Mouse (Mus musculus) ES-E14 (cell line): ENCODE results near the gene Iqch. TPM values are rescaled to one million over a fixed set of nuclear protein-coding genes. Genes with fewer than 3 reads are reported as not detected.

Experiments
- DNase-seq: peaks from one replicate; pipeline ENCODE4 v3.0.0-alpha.2; 2013; ENCODE audit warnings: low read depth, low spot score
- H3K27ac ChIP-seq: 2 replicates; pipeline ENCODE4 v1.5.1; 2012; ENCODE audit warnings: low read depth, mild to moderate bottlenecking, low read length, moderate library complexity, mixed read lengths; ENCODE audit not compliant: poor library complexity, insufficient read depth, severe bottlenecking
- H3K36me3 ChIP-seq: 2 replicates; pipeline ENCODE4 v1.6.1; 2012; ENCODE audit warnings: mild to moderate bottlenecking, low read length, moderate library complexity, mixed read lengths; ENCODE audit not compliant: control insufficient read depth, poor library complexity, insufficient read depth, severe bottlenecking
- H3K4me1 ChIP-seq, 2 experiments: fragments of 150-350 bp in 1 of 2; sonication (generic) in 1 of 2; 2 replicates each; pipeline ENCODE4 v1.6.1; 2012; ENCODE audit warnings: low read length in 2 of 2, mild to moderate bottlenecking in 1 of 2, mixed read lengths in 1 of 2; ENCODE audit not compliant: control insufficient read depth in 2 of 2, insufficient read depth in 2 of 2, poor library complexity in 1 of 2
- H3K4me3 ChIP-seq, 2 experiments: fragments of 150-350 bp in 1 of 2; sonication (generic) in 1 of 2; 2 replicates each; pipeline ENCODE4 v1.5.1; 2012; ENCODE audit warnings: low read length in 2 of 2, low read depth in 1 of 2, mild to moderate bottlenecking in 1 of 2, mixed read lengths in 1 of 2; ENCODE audit not compliant: insufficient read depth in 1 of 2, poor library complexity in 1 of 2, severe bottlenecking in 1 of 2
- H3K9ac ChIP-seq: 2 replicates; pipeline ENCODE4 v1.6.1; 2012; ENCODE audit warnings: low read depth, mild to moderate bottlenecking, low read length, mixed read lengths; ENCODE audit not compliant: poor library complexity, insufficient read depth, severe bottlenecking
- H3K9me3 ChIP-seq: fragments of 150-350 bp; sonication (generic); 2 replicates; pipeline ENCODE4 v1.6.1; 2012; ENCODE audit warnings: low read depth, mild to moderate bottlenecking, low read length; ENCODE audit not compliant: control insufficient read depth, insufficient read depth
- CHD2 ChIP-seq: IDR thresholded peaks from 2 replicates; pipeline ENCODE4 v1.6.1; 2014; ENCODE audit warnings: mild to moderate bottlenecking, low read depth, low read length, inconsistent platforms
- HCFC1 ChIP-seq: IDR thresholded peaks from 2 replicates; pipeline ENCODE4 v1.6.1; 2012; ENCODE audit warnings: low read length, inconsistent platforms, borderline replicate concordance; ENCODE audit not compliant: insufficient read depth
- MAFK ChIP-seq: IDR thresholded peaks from 2 replicates; pipeline ENCODE4 v1.6.1; 2014; ENCODE audit warnings: mild to moderate bottlenecking, low read depth, low read length, inconsistent platforms; ENCODE audit not compliant: insufficient read depth
- ZC3H11A ChIP-seq: IDR thresholded peaks from 2 replicates; pipeline ENCODE4 v1.6.1; 2012; ENCODE audit warnings: low read depth, mild to moderate bottlenecking, inconsistent platforms, low read length, borderline replicate concordance
- ZNF384 ChIP-seq: IDR thresholded peaks from 2 replicates; pipeline ENCODE4 v1.6.1; 2012; ENCODE audit warnings: low read depth, low read length, inconsistent platforms
- in situ Hi-C, 2 experiments: fragments of 600-800 bp; cut with MboI; formaldehyde crosslinking; loops; one replicate each; pipeline ENCODE4 v1.15.1; 2025; ENCODE audit warnings: low sequenced_read_pairs in 2 of 2, inconsistent platforms in 1 of 2; ENCODE audit not compliant: unreplicated experiment in 2 of 2
- total RNA-seq: library from RNA; depleted of rRNA; stranded (reverse); fragments of 300-350 nt; gene quantifications from 2 replicates; pipeline ENCODE4 v1.2.3, GENCODE M21; 2012

Gene Iqch
- total RNA-seq, 1 experiment: 0.18 TPM

DNA sequence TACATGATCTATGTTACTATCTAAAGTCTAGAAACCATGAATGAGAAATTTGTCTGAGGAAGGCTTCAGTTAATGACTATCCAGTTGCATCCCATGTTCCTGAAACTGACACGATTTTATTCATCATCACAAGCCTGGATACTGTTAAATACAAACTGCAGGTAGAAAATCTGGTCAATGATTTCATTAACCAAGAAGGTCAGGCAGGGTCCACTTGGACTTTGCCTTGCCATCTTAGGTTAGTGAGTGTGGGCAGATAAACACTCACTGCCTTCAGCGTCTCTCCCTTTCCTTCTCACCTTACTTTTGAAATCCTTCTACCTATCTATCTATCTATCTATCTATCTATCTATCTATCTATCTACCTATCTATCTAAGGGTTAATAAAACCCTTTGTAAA, 211.0 kb downstream of the Iqch start:
- in situ Hi-C loops: no loop called here
- no peak for DNase-seq
- H3K4me3 ChIP-seq: no peak overlapping the region
- no peak overlapping the region for H3K9ac ChIP-seq
- no peaks in the 10 kb centered on the region for H3K9me3 ChIP-seq
- no peaks in the 10 kb centered on the region for H3K4me1 ChIP-seq
- TF ChIP-seq CHD2 (no peak), HCFC1 (no peak), MAFK (no peak), ZC3H11A (no peak), ZNF384 (no peak)
- H3K36me3 ChIP-seq: no peaks in the 10 kb centered on the region
- H3K27ac ChIP-seq: no peak overlapping the region

DNA sequence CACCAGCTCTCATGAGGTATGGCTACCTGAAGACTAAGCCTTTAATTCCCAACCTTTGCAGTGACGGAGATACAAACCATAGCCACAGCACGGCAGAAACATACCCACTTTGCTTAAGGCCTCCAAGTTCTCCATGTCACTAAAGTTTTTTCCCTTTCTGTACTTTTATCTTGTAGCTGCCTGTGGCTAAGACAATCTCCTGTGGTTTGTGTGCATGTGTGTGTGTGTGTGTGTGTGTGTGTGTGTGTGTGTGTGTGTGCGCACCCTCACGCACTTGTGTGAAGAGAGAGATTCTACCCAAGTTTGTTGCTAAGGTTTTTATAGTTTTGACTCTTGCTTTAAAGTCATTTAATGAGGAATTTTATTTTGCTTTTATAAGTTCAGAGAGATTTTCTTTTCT, 219.5 kb downstream of the Iqch start:
- Histone ChIP-seq H3K9me3 (no peaks in the 10 kb centered on the region), H3K36me3 (no peaks in the 10 kb centered on the region), H3K9ac (no peak overlapping the region), H3K27ac (no peak overlapping the region), H3K4me1 (no peaks in the 10 kb centered on the region), H3K4me3 (no peak overlapping the region)
- TF ChIP-seq HCFC1: no peak
- TF ChIP-seq CHD2: no peak
- TF ChIP-seq ZC3H11A: no peak
- TF ChIP-seq MAFK: no peak
- no peak for TF ChIP-seq ZNF384
- in situ Hi-C loops: no loop called here
- DNase-seq: no peak

- Histone ChIP-seq H3K27ac (no peak overlapping the region), H3K9ac (no peak overlapping the region), H3K4me3 (no peak overlapping the region), H3K36me3 (no peaks in the 10 kb centered on the region), H3K4me1 (peaks cover 0 to 2% of the 10 kb centered on the region in 2 experiments; a peak in 2 of 4 replicates), H3K9me3 (no peaks in the 10 kb centered on the region)
- in situ Hi-C loops: no loop called here
- DNase-seq: no peak
- no peak for TF ChIP-seq ZNF384
- TF ChIP-seq HCFC1: no peak
- no peak for TF ChIP-seq ZC3H11A
- no peak for TF ChIP-seq CHD2
- TF ChIP-seq MAFK: no peak
Observed at GRCm38 (mm10) chr9:63380326-63380725, 222.0 kb downstream of the Iqch start.

DNA sequence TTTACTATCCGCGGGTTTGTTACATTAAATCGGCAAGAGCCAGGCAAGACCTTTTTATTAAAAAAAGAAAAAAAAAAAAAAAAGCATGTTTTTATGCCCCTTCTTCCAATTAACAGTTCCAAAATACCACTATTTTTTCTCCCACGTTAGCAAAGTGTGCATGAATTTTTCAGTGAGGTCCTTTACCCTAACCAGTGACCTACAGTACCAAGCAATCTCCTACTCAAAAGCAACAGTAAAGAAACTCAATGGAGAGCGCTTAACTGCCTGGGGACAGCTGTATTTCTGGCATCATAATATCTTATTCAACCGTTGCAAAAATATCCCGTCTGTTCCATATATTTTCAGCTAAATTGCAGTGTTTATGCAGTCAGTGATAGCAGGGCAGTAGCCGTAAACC, 224.1 kb downstream of the Iqch start:
- TF ChIP-seq ZNF384: no peak
- TF ChIP-seq MAFK: no peak
- no peak for TF ChIP-seq CHD2
- no peak for TF ChIP-seq HCFC1
- Histone ChIP-seq H3K9ac (peak overlapping the region; percentile 97), H3K4me3 (peak overlapping the region; percentile 95), H3K9me3 (no peaks in the 10 kb centered on the region), H3K36me3 (no peaks in the 10 kb centered on the region), H3K27ac (no peak overlapping the region), H3K4me1 (peaks cover 0 to 2% of the 10 kb centered on the region in 2 experiments; a peak in 2 of 4 replicates)
- no peak for DNase-seq
- in situ Hi-C loops: no loop called here
